Mouse (Mus musculus): ENCODE measurements around the gene Snph.

Snph gene

DNA sequence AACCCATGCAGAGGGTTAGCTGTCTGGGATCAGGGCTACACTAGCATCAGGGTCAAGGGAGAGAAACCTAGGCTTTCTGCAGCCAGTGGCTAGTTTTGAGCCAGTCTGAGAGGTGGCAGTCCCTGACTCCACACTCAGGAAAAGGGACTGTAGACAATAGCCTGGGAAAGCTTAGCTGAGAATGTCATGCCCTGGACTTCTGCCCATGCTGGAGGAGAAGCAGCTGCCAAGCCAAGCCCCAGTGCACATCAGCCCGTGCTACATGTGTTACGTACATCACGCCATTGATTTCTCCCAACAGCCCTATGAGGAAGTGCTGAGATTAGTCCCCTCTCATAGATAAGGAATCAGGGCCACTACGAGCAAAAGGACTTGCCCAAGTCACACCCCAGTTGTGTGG lies 30.3 kb downstream of the Snph start:
- DNase-seq (ENCODE audit: low spot score in 2 of 2), result no peak

DNA sequence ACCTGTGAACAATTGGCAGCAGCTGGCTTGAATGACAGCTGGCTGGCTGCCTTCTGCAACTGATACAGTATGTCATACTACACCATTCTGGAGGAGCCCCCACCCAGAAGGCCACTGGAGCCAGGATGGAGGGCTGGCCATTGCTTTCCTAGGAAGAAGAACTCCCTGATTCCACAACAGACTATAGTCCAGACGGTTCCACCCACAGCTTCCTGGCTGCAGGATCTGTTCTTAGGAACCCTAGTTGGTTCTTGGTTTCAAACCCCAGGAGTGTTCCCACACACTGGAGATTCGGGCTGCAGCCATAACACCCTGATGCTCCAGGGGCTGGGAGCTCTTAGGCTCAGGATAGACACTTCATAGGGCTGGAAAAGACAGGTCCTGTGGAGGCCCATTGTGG lies 34.3 kb downstream of the Snph start:
- DNase-seq (ENCODE audit: low spot score in 2 of 2), result no peak

DNA sequence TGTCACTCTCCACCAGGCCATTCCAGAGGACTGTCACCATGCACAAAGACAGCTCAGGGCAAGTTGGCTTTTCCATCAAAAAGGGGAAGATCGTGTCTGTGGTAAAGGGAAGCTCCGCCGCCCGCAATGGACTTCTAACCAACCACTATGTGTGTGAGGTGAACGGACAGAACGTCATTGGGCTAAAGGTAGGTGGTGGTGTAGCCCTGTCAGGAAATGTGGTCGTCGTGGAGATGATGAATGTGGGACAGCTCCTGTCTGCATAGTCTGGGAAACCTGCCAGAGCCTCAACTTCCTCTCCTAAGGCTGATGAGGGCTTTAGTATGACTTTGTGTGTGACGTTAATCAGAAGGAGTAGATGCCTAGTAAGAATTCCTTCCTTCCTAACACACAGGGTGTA lies 45.1 kb downstream of the Snph start:
- no peak for DNase-seq (ENCODE audit: low spot score in 2 of 2)

DNA sequence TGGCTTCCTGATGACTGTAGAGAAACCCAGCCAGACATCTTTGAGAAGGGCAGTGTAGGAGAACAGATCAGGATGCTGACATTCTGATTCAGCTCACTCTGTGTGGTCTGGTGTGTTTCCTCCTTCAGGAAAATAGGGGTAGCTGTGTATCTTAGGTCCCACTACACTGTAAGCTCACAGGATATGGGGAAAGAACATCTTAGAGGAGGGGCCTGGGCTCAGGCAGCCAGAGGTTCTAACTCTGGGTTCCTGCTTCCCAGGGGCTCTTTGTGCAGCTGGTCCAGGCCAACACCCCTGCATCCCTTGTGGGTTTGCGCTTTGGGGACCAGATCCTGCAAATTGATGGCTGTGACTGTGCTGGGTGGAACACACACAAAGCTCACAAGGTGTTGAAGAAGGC lies 45.6 kb downstream of the Snph start:
- DNase-seq (ENCODE audit: low spot score in 2 of 2), result no peak

DNA sequence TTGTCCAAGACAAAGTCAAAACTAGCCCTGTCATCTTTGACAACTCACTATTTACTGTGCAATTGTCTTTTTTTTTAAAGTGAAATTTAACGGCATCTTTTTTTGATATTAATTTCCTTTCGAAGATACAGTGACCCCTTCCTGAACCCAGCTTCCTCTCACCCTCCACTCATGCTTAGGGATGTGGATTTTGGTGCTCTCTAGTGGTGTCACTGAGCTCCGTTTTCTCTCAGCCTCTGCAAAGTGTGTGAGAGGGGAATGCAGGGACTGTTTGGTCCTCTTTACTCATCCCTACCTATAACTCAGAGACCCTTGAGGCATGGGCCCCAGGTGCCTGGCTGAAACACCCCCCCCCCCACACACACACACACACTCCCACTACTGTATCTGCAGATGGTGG lies 46.5 kb downstream of the Snph start:
- no peak for DNase-seq (ENCODE audit: low spot score in 2 of 2)

DNA sequence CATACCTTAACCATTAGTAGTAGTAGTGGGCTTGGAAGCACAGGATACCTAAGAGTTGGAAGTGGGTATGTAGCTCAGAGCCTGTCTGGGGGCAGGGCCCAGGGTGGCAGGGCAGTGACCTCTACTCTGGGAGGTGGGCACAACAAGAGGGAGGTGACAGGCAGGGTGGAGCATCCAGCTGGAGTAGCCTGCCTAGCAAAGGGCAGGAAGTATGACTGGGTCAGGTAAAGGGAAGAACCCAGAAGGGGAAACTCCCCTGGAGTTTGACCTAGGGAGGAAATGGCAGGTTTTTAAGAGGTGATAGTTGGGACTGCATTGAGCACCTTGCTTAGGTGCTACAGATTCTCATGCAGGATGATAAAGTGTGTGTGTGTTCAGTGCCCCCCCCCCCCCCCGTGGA lies 51.4 kb downstream of the Snph start:
- DNase-seq (ENCODE audit: low spot score in 2 of 2), result no peak

DNA sequence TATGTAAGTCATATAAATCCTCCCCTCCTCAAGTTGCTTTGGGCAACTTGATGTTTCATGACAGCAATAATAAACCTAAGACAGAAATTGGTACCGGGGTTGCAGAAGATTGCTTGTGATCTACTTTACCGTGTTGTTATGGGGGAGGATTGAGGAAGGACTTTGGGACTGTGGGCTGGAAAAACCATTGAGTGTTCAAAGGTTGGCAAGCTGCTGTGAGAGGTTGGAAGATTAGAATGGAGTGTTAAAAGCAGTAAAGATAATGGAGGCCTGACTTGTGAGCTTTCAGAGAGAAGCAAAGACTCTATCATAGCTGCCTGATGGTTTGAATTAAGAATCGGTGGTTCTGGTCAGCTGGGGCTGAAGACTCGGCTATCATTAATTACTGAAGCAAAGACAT lies 53.2 kb downstream of the Snph start:
- DNase-seq (ENCODE audit: low spot score in 2 of 2), result no peak

DNA sequence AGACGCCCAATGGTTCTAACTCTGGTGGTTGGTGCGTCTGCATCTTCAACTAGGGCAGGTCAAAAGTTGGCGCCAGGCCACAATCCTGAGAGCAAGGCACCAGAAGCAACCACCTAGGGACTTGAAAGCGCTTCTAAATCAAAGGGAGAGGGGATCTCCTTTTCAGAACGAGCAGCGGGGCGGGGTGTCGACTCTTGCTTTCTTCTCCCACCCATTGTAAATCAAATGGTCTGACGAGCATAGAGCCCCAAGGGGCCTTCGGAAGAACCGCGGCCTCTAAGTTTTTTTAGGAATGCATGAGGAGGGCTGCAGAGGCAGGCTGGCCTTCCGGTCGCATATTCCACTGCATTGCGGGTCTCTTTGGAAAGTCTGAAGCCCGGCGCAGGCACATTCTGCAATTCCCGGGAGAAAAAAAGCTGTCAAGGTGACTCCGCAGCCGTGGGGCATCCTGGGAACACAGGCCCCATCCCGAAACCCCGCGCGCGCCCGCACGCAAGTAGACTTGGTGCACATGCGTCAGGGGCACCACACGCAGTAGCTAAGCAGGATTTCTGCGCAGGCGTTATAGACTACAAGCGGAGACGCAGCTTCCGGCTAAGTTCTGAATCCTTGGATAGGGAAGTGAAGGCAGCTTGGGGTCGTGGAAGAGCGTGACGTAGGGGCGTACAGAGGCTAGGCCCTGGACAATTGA lies 56.5 kb downstream of the Snph start:
- peak; percentile 91 for DNase-seq (ENCODE audit: low spot score in 2 of 2)

DNA sequence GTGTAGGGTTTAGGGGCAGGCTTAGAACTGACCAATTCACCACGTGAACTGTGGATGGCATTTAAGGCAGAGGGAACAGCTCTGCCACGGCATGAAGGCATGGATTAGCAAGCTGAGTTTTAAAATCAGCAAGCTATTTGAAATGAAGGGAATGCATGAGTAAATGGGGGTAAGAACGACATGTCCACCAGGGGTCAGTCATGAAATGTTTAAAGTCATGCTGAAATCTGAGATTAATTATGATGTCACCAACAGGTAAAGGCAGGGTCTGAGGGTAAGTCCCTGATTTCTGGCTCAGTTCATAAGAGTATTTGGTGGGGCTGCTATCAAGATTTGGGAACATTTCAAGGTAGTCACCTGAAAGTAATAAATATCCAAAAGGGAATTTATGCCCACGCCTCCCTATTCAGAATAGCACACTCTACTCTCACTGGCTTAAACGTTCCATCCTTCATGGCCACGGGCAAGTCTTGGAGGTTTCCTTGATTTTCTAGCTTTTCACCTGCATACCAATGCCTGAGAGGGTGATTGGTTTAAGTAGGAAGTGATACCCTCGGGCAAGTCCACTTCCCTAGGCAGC lies 57.2 kb downstream of the Snph start:
- DNase-seq (ENCODE audit: low spot score in 2 of 2), result peak; percentile 25 to 35

DNA sequence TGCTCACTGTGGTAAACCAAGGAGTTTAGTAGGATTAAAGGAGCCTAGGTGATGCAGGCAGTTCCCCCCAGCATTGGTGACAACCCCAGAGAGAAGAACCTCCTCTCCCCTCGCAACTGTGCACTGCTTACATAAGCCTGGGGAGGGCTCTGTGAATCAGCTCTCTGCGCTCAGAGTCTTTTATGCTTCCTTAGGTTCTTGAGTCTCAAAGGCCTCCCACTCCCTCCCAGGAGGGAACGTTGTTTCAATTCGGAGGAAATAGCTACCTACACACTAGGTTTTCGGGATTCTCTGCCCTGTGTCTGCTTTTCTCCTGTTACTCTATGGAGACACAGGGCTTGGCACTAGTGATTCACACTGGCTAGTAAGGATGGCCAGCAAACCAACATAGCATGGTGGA lies 57.8 kb downstream of the Snph start:
- DNase-seq (ENCODE audit: low spot score in 2 of 2), result no peak

DNA sequence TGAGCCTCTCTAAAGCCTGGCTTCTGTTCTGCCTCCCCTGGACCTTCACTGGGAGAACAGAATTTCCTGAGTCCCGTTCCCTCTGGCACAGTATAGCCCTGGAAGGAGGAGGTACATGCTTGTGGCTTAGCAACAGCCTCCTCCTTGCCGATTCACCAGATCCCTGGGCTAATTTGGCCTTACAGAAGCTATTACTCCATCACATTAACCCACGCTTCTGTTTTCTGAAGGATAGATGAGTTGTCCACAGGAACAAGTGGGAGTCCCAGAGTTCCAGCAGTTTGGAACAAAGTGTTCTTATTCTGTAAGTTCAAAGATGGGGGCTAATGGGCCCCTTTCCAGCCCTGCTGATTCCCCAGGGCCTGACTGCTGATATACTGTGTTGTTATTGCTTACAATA lies 58.7 kb downstream of the Snph start:
- no peak for DNase-seq (ENCODE audit: low spot score in 2 of 2)

DNA sequence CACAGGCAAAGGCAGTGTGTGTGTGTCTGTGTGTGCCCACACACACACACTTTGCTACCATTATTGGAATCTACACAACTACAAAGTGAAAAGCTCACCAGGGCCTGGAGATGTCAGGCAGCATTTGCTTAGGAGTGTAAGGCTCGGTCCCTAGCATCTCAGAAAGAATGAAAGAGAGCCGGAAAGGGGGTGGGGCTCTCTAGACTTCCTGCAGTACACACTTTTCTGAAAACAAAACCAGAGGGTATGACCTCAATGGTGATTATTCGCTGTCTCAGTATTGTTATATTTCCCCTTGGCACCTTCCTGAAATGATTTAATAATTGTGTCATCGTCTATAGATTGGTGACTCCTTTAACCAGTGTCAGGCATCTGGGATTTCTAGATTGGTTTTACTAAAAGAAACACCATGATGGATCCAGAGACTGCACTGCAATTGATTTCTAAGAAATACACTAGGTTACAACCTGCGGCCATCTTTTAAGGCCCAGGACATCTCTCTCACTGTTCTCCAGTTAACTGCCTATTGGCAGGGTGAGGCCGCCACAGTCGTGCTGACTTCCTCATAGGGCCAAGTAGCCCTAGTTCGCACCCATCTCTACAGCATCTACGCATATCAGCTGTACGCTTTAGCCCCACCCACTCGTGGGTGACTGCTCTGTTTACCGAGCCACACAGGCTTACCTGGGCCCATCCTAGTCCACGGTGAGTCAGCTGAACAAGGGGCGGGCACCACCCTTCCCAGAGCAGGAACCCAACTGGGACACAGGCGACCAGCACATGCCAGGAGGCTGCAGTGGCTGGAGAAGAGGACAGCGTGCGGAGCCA lies 60.3 kb downstream of the Snph start, which contains the start of gene Sdcbp2:
Gene Sdcbp2, plus strand, starts transcription at position 750 of the 828 bp plus-strand sequence.
- no peak for DNase-seq (ENCODE audit: low spot score in 2 of 2)

DNA sequence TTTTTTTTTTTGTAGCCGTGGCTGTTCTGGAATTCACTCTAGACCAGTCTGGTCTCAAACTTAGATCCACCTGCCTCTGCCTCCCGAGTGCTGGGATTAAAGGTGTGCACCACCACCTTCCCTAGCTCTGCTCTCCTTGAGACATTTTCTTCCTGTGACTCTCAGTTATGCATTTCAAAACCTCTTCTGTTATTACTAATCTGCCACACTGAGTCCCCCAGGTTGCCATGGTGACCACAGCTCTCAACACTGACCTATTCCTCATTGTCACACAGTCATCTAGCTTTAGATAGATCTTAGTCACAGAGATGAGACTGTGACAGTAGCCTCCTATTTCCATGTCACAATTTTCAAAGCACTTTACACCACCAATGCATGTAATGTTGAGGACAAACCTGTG lies 62.9 kb downstream of the Snph start:
- no peak for DNase-seq (ENCODE audit: low spot score in 2 of 2)

DNA sequence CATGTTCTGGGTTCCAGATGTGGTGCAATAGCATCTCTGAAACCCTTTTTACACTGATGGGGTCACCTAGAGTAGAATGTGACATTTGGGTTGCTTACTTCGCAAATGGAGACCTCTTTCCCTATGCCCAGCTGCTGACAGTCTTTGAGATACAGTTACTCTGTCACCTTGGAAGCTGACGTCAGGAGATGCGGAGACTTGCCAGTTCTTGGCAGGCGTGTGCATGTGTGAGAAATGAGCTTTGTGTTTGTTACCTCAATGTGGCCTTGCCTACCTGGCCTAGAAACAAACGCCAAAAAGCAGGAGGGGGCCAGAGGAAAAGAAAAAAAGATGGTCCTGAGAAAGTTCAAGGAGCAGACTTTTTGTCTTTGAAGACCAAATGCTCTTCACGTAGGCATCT lies 65.5 kb downstream of the Snph start:
- DNase-seq (ENCODE audit: low spot score in 2 of 2), result no peak

DNA sequence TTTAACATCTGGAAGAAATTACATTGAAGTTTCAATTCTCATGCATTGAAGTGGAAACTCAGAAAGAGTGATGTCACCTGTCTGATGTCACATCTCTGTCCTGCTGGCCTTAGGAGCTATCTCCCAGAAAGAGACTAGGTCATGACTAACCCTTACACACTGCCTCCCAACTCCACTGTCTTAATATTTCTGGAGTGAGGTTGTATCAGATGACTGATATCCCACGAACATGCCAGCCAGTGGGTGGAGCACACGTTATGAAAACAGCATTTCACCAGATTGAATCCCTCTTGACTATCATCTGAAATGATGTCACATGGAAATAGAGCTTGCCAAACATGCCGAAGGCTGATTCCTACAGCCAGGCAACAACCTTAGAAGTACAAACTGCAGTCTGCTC lies 67.4 kb downstream of the Snph start:
- peak in 1 of 2 experiments; percentile 18 for DNase-seq (ENCODE audit: low spot score in 2 of 2)

DNA sequence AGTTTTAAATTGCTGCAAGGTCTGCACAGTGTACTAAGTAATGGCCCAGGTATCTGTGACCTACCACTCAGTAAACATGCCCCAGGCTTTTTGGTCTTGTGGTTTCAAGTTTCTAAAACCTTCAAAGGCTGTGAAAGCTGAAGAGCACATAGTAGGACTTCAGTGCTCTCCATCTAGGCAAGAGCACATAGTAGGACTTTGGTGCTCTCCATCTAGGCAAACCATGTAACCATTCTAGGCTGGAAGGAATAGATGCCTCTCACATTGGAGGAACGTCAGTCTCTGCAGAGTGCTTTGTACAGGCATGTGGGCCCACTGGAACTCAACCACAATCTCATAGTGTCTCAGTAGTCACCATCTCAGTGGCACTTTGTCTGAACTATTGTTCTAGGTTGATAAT lies 68.4 kb downstream of the Snph start:
- DNase-seq (ENCODE audit: low spot score in 2 of 2), result no peak

DNA sequence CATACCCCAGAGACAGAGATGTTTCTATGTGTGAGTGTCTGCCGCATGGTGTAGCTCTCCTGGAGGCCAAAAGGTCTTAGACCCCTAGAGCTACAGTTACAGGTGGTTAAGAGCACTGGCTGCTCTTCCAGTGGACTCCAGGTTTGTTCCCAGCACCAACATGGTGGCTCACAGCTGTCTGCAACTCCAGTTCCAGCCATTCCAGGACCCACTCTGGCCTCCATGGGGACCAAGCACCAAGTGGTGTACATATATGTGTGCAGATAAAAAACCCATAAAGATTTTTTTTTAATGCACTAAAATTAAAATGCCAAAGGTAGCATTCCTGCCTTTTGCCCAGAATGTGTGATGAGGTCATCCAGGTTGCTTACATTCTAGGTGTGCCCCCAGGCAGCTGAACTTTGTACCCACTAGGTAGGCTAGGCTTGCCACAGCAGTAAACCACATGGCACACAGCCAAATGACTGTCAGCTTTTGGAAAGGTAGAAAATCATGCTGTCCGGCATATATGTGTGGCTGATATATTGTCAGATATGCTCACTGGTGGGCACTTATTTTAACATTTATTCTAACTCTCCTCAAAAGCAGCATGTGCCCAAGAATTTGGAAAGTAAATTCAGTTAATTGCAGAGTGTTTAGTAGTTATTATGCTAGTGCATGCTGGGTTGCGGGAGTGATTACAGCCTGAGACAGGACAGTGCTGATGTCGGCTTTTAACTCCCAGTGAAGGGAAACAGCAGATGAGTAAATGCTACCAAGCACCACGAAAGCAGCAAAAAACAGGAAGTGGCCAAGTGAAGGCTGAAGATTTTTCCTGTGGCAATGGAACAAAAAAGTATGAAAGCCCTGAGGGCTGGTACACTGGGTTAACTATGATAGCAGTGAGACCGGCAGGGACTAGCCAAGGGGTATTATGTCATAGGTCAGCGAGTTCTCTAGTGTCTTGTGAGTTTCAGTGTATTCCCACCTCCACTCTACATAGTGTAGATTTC lies 69.2 kb downstream of the Snph start:
- DNase-seq (ENCODE audit: low spot score in 2 of 2), result peak in 1 of 2 experiments; percentile 27

DNA sequence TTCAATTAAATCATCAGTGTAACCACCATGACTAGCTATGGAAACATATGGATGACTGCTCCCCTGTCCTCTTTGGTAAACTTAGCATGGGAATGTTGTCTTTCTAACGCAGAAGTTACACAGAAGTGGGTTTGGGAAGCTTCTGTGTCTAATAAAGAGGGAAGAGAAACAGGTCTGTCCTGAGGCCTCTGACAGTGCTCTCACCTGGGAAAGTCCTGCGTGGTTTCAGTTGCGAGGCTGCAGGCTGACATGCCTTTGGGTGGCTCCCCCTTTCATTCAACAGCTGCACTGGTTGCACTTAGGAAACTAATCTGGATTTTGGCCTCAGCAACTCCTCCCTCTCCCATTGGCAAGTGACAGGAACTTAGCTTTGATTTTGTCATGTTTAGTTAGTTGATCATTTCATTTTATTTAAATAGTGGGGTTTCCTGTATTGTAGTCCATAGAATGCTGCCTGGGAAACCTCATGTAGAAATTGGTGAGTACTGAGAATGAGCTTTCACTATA lies 82.7 kb downstream of the Snph start:
- DNase-seq (ENCODE audit: low spot score in 2 of 2), result no peak

DNA sequence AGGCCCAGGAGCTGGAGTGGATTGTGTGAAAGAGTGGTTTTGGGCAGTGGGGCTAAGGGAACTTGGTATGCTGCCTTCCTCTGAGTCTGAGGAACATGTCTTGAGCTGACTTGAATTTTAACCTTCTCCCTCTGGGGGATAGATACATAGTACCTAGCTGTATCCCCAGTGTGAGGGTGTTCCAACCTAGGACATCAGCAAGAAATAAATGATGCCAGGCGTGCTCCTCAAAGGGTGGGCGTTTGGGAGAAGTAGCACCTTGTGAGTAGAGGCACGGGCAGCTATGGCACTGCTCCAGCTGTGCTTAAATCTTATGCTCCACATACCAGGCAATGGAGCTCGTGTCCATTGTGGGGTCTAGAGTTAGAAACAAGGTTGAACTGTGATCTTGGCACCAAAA lies 85.8 kb downstream of the Snph start:
- DNase-seq (ENCODE audit: low spot score in 2 of 2), result no peak

DNA sequence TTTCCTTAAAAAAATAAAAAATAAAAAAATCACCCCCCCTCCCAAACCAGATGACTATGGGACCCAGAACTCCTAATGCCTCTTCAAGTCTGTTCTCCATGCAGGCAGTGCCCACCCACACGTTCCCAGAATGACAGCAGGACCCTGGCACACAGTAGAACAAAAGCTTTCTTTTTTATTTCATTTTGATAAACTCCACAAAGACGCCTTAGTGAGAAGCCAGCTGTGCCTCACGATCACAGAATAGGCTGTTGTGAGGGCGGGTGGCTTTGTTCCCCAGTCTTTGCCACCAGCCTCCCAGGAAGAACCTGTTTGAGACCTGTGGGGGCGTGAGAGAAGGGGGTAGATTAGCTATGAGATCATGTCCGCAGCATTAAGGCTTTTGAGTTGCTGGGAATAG lies 87.7 kb downstream of the Snph start:
- DNase-seq (ENCODE audit: low spot score in 2 of 2), result no peak

DNA sequence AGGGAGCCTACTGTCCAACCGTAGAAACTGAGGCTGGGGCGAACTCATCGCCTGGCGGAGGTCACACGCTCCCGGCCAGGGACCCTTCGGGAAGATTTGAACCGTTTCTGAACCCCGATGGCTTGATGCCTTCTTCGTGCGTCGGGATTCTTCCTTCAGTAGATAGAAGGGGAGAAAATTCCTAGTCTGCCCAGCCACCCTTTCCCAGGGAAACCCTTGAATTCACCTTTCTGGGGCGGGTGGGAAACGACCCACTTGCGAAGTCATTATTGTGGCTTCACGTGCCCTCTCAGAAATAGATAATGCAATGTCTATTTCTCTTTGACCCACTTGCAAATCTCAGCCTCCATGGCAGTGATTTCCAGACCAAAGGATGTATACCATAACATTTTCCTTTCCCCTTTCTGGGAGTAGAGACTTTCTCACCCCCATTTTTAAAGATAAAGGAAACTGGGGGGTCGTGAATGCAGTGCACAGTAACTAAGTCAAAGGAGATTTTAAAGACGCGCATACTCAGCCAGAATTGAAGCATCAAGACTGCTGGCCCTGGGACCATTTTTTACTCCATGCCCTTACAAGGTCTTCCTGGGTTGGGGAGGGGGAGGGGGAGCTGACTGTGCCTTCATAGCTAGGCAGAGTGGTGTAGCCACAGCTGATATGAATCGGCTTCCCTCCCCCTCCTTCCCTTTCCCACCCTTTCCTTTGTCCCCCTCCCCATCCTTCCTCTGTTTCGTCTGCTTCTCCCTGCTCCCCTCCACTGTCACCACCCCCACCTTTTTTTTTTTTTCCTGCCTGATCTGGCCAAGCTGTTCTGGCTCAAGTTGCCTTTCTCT lies 89.1 kb downstream of the Snph start:
- peak; percentile 60 to 63 for DNase-seq (ENCODE audit: low spot score in 2 of 2)
